Mouse (Mus musculus): ENCODE results near the gene Telo2. TPM values are rescaled to one million over a fixed set of nuclear protein-coding genes. Genes with fewer than 3 reads are reported as not detected.

Telo2 gene
- 24.9 TPM for polyA plus RNA-seq (2017; shearing (Covaris generic))

GRCm38 (mm10) chr17:25115664-25116432 lies at the start of gene Telo2:
TSS of gene Telo2 (minus strand) at chr17:25115967.

GRCm38 (mm10) chr17:25162161-25162560 lies 46.4 kb upstream of the Telo2 start, which contains the start of gene Ccdc154:
TSS of gene Ccdc154 (plus strand) at chr17:25162461.

GRCm38 (mm10) chr17:25133275-25133698 lies 17.5 kb upstream of the Telo2 start, which contains the start of gene Clcn7:
TSS of gene Clcn7 (plus strand) at chr17:25133391.

DNA sequence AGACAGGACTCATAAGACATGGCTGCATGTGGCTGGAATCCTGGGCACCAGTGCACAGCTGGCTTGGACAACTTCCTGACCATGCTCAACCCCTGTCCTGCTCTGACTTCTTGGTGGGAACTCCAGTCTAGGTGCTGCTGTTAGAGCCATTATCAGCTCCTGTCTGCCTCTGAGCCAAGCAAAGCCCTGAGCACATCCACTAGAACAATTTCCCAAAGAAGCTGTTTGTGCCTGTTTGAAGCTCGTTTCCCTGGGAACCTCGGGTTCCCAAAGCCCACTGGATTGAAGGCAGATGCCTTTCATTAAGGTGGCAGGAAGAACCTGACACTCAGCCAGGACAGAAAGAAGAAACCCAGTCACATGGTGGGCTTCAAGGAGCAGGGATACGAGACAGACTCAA lies 4.6 kb upstream of the Telo2 start, which contains the start of gene Ptx4:
TSS of gene Ptx4 (plus strand) at position 355 of the 400 bp plus-strand sequence.

DNA sequence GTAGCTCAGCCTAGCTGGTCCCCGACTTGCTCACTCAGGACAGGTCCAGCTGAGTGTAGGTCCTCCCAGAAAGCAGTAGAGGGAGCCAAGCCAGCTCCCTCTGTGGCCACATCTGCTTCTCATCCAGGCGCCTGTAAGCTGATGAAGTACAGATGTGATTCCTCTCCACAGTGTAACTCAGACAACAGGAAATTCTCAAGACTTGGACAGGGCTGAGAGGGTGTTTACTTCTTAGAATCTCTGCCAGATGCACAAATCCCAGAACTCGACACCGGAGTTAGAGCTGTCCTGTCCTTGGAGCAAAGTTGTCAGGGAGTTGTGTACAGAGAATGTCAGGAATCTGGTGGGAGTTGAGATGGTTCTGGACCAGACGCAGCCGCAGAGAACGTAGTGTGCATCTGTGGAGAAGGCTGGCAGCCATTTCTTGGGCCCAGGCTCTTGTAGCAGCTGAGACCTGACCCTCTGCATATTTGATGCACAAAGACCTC lies 32.3 kb downstream of the Telo2 start, which contains the start of gene Tmem204:
TSS of gene Tmem204 (minus strand) at position 148 of the 488 bp plus-strand sequence.

Other genes starting within 250 kb of the Telo2 start
- not detected for gene Igfals, start 250.0 kb downstream of the Telo2 start, polyA plus RNA-seq (2017; shearing (Covaris generic))
- gene Nubp2, start 229.6 kb downstream of the Telo2 start, polyA plus RNA-seq (2017; shearing (Covaris generic)), result 74.6 TPM
- gene Spsb3, start 229.3 kb downstream of the Telo2 start, polyA plus RNA-seq (2017; shearing (Covaris generic)), result 57.3 TPM
- 37.6 TPM for gene Eme2, start 220.9 kb downstream of the Telo2 start, polyA plus RNA-seq (2017; shearing (Covaris generic))
- 67.2 TPM for gene Mrps34, start 220.9 kb downstream of the Telo2 start, polyA plus RNA-seq (2017; shearing (Covaris generic))
- gene Nme3, start 219.5 kb downstream of the Telo2 start, polyA plus RNA-seq (2017; shearing (Covaris generic)), result 24.2 TPM
- gene Mapk8ip3, start 179.0 kb downstream of the Telo2 start, polyA plus RNA-seq (2017; shearing (Covaris generic)), result 79.3 TPM
- 25.1 TPM for gene Jpt2, start 155.3 kb downstream of the Telo2 start, polyA plus RNA-seq (2017; shearing (Covaris generic))
- 13.5 TPM for gene Cramp1l, start 100.2 kb downstream of the Telo2 start, polyA plus RNA-seq (2017; shearing (Covaris generic))
- 16.4 TPM for gene Ift140, start 99.9 kb downstream of the Telo2 start, polyA plus RNA-seq (2017; shearing (Covaris generic))
- gene Tmem204, start 32.4 kb downstream of the Telo2 start, polyA plus RNA-seq (2017; shearing (Covaris generic)), result 0.56 TPM
- gene Ptx4, start 4.8 kb upstream of the Telo2 start, polyA plus RNA-seq (2017; shearing (Covaris generic)), result not detected
- gene Clcn7, start 17.4 kb upstream of the Telo2 start, polyA plus RNA-seq (2017; shearing (Covaris generic)), result 29.9 TPM
- gene Ccdc154, start 46.5 kb upstream of the Telo2 start, polyA plus RNA-seq (2017; shearing (Covaris generic)), result not detected
- gene Gm38655, start 59.5 kb upstream of the Telo2 start, polyA plus RNA-seq (2017; shearing (Covaris generic)), result not detected
- gene BC003965, start 68.6 kb upstream of the Telo2 start, polyA plus RNA-seq (2017; shearing (Covaris generic)), result 17.8 TPM
- 57.0 TPM for gene Unkl, start 72.4 kb upstream of the Telo2 start, polyA plus RNA-seq (2017; shearing (Covaris generic))
- 85.8 TPM for gene Gnptg, start 124.2 kb upstream of the Telo2 start, polyA plus RNA-seq (2017; shearing (Covaris generic))
- gene Tsr3, start 124.2 kb upstream of the Telo2 start, polyA plus RNA-seq (2017; shearing (Covaris generic)), result 36.6 TPM
- 2.6 TPM for gene Baiap3, start 140.4 kb upstream of the Telo2 start, polyA plus RNA-seq (2017; shearing (Covaris generic))
- gene Ube2i, start 158.7 kb upstream of the Telo2 start, polyA plus RNA-seq (2017; shearing (Covaris generic)), result 587 TPM
- not detected for gene Prss34, start 182.4 kb upstream of the Telo2 start, polyA plus RNA-seq (2017; shearing (Covaris generic))
- gene Prss28, start 192.7 kb upstream of the Telo2 start, polyA plus RNA-seq (2017; shearing (Covaris generic)), result not detected
- not detected for gene Prss29, start 202.7 kb upstream of the Telo2 start, polyA plus RNA-seq (2017; shearing (Covaris generic))
- gene Tpsab1, start 229.6 kb upstream of the Telo2 start, polyA plus RNA-seq (2017; shearing (Covaris generic)), result not detected